ENCODE assay signal across 17 mouse cellular contexts in the genomic region with DNA sequence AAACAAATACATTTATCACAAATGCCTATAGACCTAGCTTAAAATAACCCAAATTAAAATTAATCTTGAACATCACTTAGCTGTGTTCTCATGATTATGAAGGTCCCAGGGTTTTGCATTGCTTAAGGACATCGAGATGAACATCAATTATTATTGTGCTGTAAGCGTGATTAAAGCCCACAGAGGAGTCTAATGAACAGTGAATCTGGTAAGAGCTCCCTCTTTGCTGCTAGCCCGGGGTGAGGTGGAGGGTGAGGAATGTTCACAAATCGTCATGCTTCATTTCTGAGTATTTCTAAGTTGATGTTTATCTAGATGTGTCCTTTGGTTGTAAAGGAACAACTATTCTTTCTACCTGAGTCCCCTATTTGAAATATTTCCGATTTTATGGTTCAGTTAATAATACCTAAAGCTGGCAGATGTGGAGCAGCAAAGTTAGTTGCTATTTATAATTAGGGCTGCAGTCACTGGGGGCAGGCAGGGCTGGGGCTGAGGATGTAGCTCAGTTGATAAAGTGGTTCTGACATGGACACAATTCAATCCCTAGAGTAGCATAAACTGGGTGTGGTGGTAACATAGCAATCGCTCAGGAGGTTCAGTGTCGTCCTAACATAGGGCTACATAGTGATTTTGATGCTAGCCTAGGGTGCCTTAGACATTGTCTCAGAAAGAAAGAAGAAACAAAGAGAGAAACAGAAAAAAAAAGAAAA.
"Had no signal": no experiment of that assay in that cellular context is flagged by ENCODE, and none has a peak within 500 bp of the region (broad histone marks: within the 10 kb centered on the region; RNA-seq: fewer than 3 reads in every experiment).

No protein-coding gene starts in this region.

- ATAC-seq: midbrain, embryonic 13.5 days; midbrain, embryonic 15.5 days had no signal

- H3K27me3 ChIP-seq: midbrain, embryonic 13.5 days; midbrain, embryonic 15.5 days; neural tube, embryonic 13.5 days; neural tube, embryonic 15.5 days had no signal

- H3K9ac ChIP-seq: lung, embryonic 14.5 days; midbrain, embryonic 13.5 days; midbrain, embryonic 15.5 days; neural tube, embryonic 13.5 days; neural tube, embryonic 15.5 days had no signal

- H3K9me3 ChIP-seq: midbrain, embryonic 10.5 days; midbrain, embryonic 13.5 days; midbrain, embryonic 15.5 days; neural tube, embryonic 13.5 days; neural tube, embryonic 15.5 days had no signal

- DNase-seq: lung, adult 18-20 months; lung, embryonic 14.5 days; lung, postnatal 10 days; lung, postnatal 4 days; right cerebral cortex, adult 18-20 months; right cerebral cortex, postnatal 25 days; right cerebral cortex, postnatal 4 days; spleen, adult 18-20 months; thymus, adult 18-20 months; thymus, postnatal 14 days; thymus, postnatal 36 days had no signal

- H3K27ac ChIP-seq: midbrain, embryonic 10.5 days; midbrain, embryonic 13.5 days; midbrain, embryonic 15.5 days; neural tube, embryonic 13.5 days; neural tube, embryonic 15.5 days had no signal

- H3K4me2 ChIP-seq: lung, embryonic 14.5 days; midbrain, embryonic 13.5 days; midbrain, embryonic 15.5 days; neural tube, embryonic 13.5 days; neural tube, embryonic 15.5 days had no signal

- H3K4me3 ChIP-seq: midbrain, embryonic 10.5 days; midbrain, embryonic 13.5 days; midbrain, embryonic 15.5 days; myocyte; neural tube, embryonic 13.5 days; neural tube, embryonic 15.5 days had no signal

- H3K4me1 ChIP-seq: midbrain, embryonic 10.5 days; midbrain, embryonic 13.5 days; midbrain, embryonic 15.5 days; neural tube, embryonic 13.5 days; neural tube, embryonic 15.5 days had no signal

- H3K36me3 ChIP-seq: midbrain, embryonic 13.5 days; midbrain, embryonic 15.5 days; neural tube, embryonic 13.5 days; neural tube, embryonic 15.5 days had no signal
